Mouse (Mus musculus): ENCODE results near the gene Rorb.

The Rorb gene

DNA sequence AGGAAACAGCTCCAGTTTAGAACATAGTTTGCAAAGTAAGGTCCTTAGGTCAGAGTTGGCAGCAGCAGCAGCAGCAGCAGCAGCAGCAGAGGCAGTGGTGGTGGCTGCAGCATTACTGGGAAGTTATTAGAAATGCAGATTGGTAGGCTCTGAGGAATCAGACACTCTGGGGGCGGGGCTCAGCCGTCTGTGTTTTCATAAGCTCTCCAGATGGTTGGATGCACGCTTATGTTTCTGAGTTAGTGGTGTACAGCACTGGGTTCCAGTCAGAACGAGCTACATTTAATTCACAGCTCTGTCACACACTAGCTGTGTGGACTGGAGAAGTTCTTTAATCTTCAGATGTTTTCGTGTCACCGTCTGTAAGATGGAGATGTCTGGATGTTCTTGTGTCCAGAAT lies 105.9 kb downstream of the Rorb start:
- no peak for DNase-seq

DNA sequence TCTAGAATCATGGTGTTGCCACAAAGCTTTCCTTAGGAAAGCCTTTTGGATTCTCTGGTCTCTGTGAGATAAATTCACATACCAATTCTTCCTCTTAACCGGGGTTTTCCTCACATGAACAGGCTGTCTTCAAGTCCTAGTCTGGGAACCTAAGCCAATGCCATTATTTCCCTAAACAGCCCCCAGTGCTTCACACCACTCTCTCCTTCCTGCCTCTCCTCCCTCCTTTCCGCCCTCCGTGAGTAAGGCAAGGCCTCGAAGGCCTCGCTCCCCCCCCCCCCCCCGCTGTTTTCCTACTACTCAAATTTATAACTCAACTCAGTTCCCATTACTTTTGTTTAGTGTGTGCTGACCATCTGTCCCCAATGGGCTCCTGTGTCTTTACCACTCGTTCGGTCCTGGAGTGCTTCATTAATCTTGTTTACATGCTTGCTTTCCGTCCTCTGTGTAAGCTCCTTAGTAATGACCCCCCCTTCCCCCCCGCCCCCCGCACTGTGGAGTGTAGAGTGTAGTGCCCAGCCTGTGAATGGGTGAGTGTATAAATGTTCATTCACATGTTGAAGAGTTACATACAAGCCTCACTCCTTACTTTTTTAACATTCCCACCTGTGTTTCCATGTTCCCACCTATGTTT lies 106.9 kb downstream of the Rorb start:
- no peak for DNase-seq

DNA sequence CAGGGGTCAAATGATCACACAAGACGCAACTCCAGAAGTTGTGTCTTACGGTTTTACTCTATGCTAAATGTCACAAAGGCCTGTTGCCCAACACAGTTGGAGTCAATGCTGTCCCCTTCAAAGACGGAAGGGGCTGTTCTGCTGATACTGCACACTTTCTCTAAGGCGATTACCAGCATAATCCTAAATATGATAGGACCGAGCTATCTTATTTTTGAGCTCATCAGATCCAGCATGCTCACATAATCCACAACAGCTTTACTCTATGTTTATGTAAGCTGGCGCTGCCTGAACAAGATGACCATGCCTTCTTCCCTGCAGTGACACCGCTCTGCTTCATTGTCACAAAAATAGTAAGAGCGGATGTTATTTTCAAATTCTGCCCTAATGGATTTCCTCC lies 112.0 kb downstream of the Rorb start:
- DNase-seq: no peak

DNA sequence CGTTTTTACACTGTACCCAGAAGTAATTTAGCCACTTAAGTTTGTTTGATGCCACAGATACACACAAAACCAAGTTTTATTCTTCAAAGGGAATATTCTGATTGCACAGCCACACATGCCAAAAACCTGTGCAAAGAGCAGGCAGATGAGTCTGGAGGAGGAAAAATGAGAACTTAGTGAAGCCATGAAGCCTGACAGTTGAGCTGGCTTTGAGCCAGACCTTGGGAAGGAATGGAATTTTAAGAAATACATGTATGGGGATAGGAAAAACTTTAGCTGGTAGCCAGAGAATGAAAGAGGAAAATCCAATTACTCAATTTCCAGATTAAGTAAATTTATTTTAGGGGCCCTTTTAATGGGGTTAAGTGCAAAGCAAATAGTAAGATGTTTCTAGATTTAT lies 113.3 kb downstream of the Rorb start:
- DNase-seq: no peak

- no peak for DNase-seq
Observed at GRCm38 (mm10) chr19:18979996-18980395, 131.0 kb downstream of the Rorb start.

- DNase-seq: peak in 1 of 2 experiments; percentile 21
Observed at GRCm38 (mm10) chr19:18974796-18975660, 136.0 kb downstream of the Rorb start.

GRCm38 (mm10) chr19:18969386-18969785 lies 141.6 kb downstream of the Rorb start:
- DNase-seq: no peak

DNA sequence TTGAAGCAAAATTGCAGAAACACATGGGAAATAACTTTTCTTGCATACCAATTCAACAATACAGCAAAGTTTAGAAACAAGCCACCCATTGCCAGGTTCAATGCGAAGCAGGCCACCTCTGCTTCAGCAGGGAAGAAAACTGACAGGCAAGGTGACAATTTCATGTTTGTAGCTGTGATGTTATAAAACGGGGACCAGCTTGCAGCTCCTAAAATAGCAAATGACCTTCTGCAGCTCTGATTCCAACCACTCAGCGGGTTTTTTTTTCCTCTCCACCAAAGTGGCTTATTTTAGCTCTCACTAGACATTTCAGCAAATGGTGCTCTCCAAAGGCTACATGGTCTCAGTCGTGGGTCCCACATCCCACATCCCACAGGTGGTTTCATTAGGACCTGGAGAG lies 143.7 kb downstream of the Rorb start:
- no peak for DNase-seq

GRCm38 (mm10) chr19:18959862-18960261 lies 151.1 kb downstream of the Rorb start:
- no peak for DNase-seq

GRCm38 (mm10) chr19:18952806-18953205 lies 158.2 kb downstream of the Rorb start:
- DNase-seq: peak; percentile 47 to 72

DNA sequence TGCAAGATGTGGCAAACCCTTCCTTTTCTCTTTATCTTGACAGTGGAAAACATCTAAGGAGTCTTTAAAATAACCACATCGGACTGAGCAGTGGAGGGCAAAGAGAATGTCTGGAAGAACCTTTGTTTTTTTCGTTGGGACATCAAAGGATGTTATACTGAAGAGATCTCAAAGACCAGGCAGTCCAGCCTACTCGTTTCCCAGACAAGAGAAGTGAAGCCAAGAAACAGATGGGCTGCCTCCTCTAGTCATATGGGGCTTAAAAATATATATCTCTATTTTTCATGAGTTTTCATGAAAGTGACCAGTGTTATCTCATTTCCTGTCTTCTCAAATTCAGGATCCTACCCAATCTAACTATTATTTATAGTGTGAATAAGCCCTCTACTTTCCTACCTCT lies 163.8 kb downstream of the Rorb start:
- no peak for DNase-seq

DNA sequence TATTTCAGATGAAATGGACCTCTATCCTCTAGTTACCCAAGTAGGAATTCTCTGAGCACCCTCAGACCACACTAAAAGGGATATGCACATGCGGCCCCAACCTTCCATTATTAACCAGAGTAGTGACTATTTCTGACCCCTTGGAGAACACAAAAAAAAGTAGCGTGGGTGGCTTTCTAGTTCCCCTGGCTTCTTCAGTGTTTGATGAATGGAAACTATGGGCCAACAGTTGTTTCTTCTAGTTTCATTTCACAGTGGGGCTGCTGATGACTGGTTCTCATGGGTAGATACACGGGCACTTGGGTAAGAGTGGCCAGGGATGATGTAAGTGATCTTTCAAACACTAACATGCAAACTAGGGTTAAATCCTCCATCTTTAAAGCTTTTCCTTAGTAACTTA lies 165.7 kb downstream of the Rorb start:
- DNase-seq: no peak

- no peak for DNase-seq
Observed at GRCm38 (mm10) chr19:18941391-18941790, 169.6 kb downstream of the Rorb start.

DNA sequence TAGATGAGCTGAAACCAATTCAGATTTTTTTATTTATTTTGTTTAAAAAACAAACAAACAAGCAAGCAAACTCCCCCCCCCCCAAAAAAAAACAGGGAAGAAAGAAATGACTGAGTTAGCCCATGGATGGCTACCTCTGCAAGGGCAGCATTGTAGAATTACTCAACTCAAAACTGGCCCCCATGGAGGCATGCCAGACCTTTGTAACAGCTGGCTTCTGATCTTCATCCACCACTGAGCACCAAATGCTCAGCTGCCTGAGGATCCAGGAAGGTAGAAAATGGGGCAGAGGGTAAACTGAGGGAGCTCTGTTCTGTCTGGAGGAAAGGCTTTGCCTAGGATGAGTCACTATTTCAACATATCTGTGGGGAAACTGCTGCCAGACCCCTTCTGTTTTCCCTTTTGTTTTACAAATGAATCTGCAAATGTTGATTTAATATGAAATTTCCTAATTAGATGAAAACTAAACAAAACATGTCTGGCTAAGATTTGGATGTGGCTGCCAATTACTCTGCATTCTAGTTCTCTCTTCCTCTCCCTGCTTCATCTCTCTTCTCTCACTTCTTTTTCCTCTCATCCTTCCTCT lies 199.1 kb downstream of the Rorb start:
- DNase-seq: no peak

- no peak for DNase-seq
Observed at GRCm38 (mm10) chr19:18909641-18910040, 201.4 kb downstream of the Rorb start.

GRCm38 (mm10) chr19:18905511-18905910 lies 205.5 kb downstream of the Rorb start:
- no peak for DNase-seq

GRCm38 (mm10) chr19:18902694-18903067 lies 208.3 kb downstream of the Rorb start:
- no peak for DNase-seq

- no peak for DNase-seq
Observed at GRCm38 (mm10) chr19:18902041-18902693, 208.8 kb downstream of the Rorb start.

- DNase-seq: no peak
Observed at GRCm38 (mm10) chr19:18898238-18898637, 212.8 kb downstream of the Rorb start.

DNA sequence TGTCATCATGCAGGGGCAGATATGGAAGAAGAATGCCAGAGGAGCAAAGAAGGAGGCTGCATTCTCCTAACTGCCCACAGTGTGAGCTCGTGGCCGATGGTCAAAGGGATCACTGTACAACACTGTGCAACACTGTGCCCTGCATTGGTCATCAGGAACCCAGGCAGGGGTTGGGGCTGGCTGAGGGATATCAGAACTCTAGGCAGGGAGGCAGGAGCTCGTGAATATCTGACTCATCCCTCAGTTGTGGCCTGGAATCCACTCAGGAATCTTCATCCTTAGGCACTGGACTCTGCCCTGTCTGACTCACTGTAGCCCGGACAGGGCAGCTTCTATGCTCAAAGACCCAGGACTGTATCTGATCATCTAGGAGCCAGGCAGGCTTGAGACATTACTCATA lies 220.8 kb downstream of the Rorb start:
- no peak for DNase-seq

GRCm38 (mm10) chr19:18889632-18890031 lies 221.4 kb downstream of the Rorb start:
- no peak for DNase-seq

- DNase-seq: no peak
Observed at GRCm38 (mm10) chr19:18889117-18889627, 221.8 kb downstream of the Rorb start.

GRCm38 (mm10) chr19:18888491-18889116 lies 222.4 kb downstream of the Rorb start:
- DNase-seq: no peak
